Mouse (Mus musculus) limb, embryonic 15.5 days (tissue): ENCODE measurements around the gene Grxcr1. TPM values are rescaled to one million over a fixed set of nuclear protein-coding genes. Genes with fewer than 3 reads are reported as not detected.

Source experiments
- ATAC-seq: fragments of 200-750 bp; cut with Nextera tagmentation; 2 replicates; pipeline ENCODE4 v1.8.0; 2017; ENCODE audit warnings: low read depth, moderate TSS enrichment; ENCODE audit not compliant: insufficient number of reproducible peaks, low FRiP score, low TSS enrichment
- H3K27ac ChIP-seq: fragments of 300-500 bp; sonication (generic); 2 replicates; pipeline ENCODE4 v1.5.1; 2015; ENCODE audit warnings: moderate library complexity, mild to moderate bottlenecking, inconsistent platforms
- H3K27me3 ChIP-seq: fragments of 300-500 bp; sonication (generic); 2 replicates; pipeline ENCODE4 v1.6.1; 2015; ENCODE audit warnings: inconsistent platforms
- H3K36me3 ChIP-seq: fragments of 300-500 bp; sonication (generic); 2 replicates; pipeline ENCODE4 v1.6.1; 2015; ENCODE audit warnings: inconsistent platforms
- H3K4me1 ChIP-seq: fragments of 300-500 bp; sonication (generic); 2 replicates; pipeline ENCODE4 v1.6.1; 2015; ENCODE audit warnings: inconsistent platforms
- H3K4me2 ChIP-seq: fragments of 300-500 bp; sonication (generic); 2 replicates; pipeline ENCODE4 v1.6.1; 2015; ENCODE audit warnings: mild to moderate bottlenecking, inconsistent platforms
- H3K4me3 ChIP-seq: fragments of 300-500 bp; sonication (generic); 2 replicates; pipeline ENCODE4 v1.5.1; 2015; ENCODE audit warnings: mild to moderate bottlenecking, inconsistent platforms
- H3K9ac ChIP-seq: fragments of 300-500 bp; sonication (generic); 2 replicates; pipeline ENCODE4 v1.6.1; 2015; ENCODE audit warnings: inconsistent platforms
- H3K9me3 ChIP-seq: fragments of 300-500 bp; sonication (generic); 2 replicates; pipeline ENCODE4 v1.6.1; 2016; ENCODE audit warnings: inconsistent platforms
- WGBS: fragments of 180-500 bp; shearing (Covaris S2); methylation state at CpG from one replicate; pipeline ENCODE4 v1.1.7; 2015; 5-methylcytosine and 5-hydroxymethylcytosine counted together
- polyA plus RNA-seq: library from polyadenylated mRNA; unstranded; fragments of >200 nt; fragmentation: Nextera tagmentation; extraction: Ambion mirVana; gene quantifications from 2 replicates; pipeline ENCODE4 v1.2.1, GENCODE M21; 2015

Grxcr1 gene
- polyA plus RNA-seq, 1 experiment from 2014 or later: not detected

GRCm38 (mm10) chr5:68165954-68166353 is 134.3 kb downstream of the Grxcr1 start:
- Histone ChIP-seq H3K9me3 (no peaks in the 10 kb centered on the region), H3K27me3 (no peaks in the 10 kb centered on the region), H3K36me3 (no peaks in the 10 kb centered on the region), H3K4me3 (no peak overlapping the region), H3K4me1 (no peaks in the 10 kb centered on the region), H3K9ac (no peak overlapping the region), H3K4me2 (no peak overlapping the region), H3K27ac (no peak overlapping the region)
- no peak for ATAC-seq
- 89% methylated on average over 7 of the region's 7 CpGs for WGBS

Other genes with a start within 250 kb of the Grxcr1 start
- gene Atp8a1, start 184.4 kb upstream of the Grxcr1 start, polyA plus RNA-seq: 6.5 and 6.8 TPM in 2 replicates
- gene Gm5108, start 90.2 kb upstream of the Grxcr1 start, polyA plus RNA-seq: not detected in 2 replicates
- not detected in 2 replicates for gene Gm21905, start 85.4 kb upstream of the Grxcr1 start, polyA plus RNA-seq